Comparison of ENCODE assay signal across 8 mouse cellular contexts in the genomic region with DNA sequence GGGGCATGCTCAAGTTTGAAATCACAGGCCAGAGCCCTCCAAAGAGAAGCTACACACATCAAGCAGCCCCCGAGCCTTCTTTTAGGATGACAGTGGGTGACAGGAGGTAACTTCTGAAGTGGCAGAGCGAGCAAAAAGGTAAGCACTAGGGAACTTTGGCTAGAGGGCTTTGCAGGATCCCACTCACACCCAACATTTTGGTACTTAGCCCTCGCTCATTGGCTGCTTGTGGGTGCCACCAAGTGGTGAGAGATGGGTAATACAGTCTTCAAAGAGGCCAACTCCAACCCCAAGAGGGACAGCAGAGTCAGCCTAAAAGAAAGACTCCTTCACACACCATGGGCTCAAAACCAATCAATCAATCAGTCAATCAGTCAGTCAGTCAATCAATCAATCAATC.
DNase-seq lines count a peak whose midpoint lies in the region; ATAC-seq and TF ChIP-seq lines count a peak whose summit lies in the region.

No protein-coding gene starts in this region.

- TF ChIP-seq POLR2A in limb, embryonic 14.5 days (IDR thresholded peaks at IDR 0.05; ENCODE audit: borderline replicate concordance, extremely low read depth, insufficient read depth, insufficient read length): no peak

- TF ChIP-seq CTCF in Patski (IDR thresholded peaks at IDR 0.05): peak; percentile 84

- ATAC-seq in Patski: no peak
- no peak for ATAC-seq in limb, embryonic 14.5 days (ENCODE audit: low FRiP score, low read depth)

- no peak overlapping the region for H3K4me3 ChIP-seq in limb, embryonic 14.5 days (replicated peaks; ENCODE audit: low read length)

- no peaks in the 10 kb centered on the region for H3K36me3 ChIP-seq in limb, embryonic 14.5 days (ENCODE audit: control insufficient read depth, insufficient read depth, low read length)

- no peaks in the 10 kb centered on the region for H3K9me3 ChIP-seq in limb, embryonic 14.5 days (ENCODE audit: control insufficient read depth, low read length)

- CTCF ChIA-PET in Patski (lab: Charles Lee): no interaction called here

- H3K27ac ChIP-seq in limb, embryonic 14.5 days (replicated peaks; ENCODE audit: low read depth, low read length): no peak overlapping the region

- peaks cover 11% of the 10 kb centered on the region for H3K4me1 ChIP-seq in limb, embryonic 14.5 days (ENCODE audit: control insufficient read depth, insufficient read depth, low read length)

- in situ Hi-C loops in Patski (cut with MboI; ENCODE audit: low pct_unique_long_range_greater_than_20kb): loop anchor here (5.0 to 25.0 kb wide), 3 partner anchors 235 to 430 kb away; no protein-coding TSS in a partner anchor

- peak; percentile 33 to 72 for DNase-seq in adrenal gland, adult (ENCODE audit: inconsistent age in 2 of 2, low spot score in 1 of 2)
- no peak for DNase-seq in adrenal gland, postnatal 4 days (ENCODE audit: low spot score in 2 of 2)
- peak; percentile 60 to 70 for DNase-seq in layer of hippocampus, postnatal 14 days (ENCODE audit: low spot score in 2 of 2)
- no peak for DNase-seq in layer of hippocampus, adult 9-10 months (ENCODE audit: low spot score)
- DNase-seq in Patski (ENCODE audit: low read depth, low spot score): no peak
- DNase-seq in embryo, embryonic 10.5 days (ENCODE audit: low spot score): peak; percentile 84
- DNase-seq in limb, embryonic 14.5 days (ENCODE audit: low spot score): peak; percentile 38
- DNase-seq in spleen, postnatal 14 days (ENCODE audit: low spot score in 2 of 2): no peak

- 8% methylated on average over 3 of the region's 3 CpGs for WGBS in limb, embryonic 14.5 days

- no peak overlapping the region for H3K4me2 ChIP-seq in limb, embryonic 14.5 days (replicated peaks; ENCODE audit: low read depth, low read length, severe bottlenecking)

- H3K27me3 ChIP-seq in Patski: peaks cover 23% of the 10 kb centered on the region
- H3K27me3 ChIP-seq in limb, embryonic 14.5 days (ENCODE audit: control insufficient read depth, insufficient read depth, low read length): no peaks in the 10 kb centered on the region

- POLR2A ChIA-PET in Patski (lab: Charles Lee): no interaction called here

- H3K9ac ChIP-seq in limb, embryonic 14.5 days (ENCODE audit: low read depth, low read length, severe bottlenecking): no peak overlapping the region

Comparison
In these comparisons a context has a peak if more than half of its experiments do, and no peak if none do; other contexts are left out.
1. DNase-seq: peak in adrenal gland, adult (2 of 2), layer of hippocampus, postnatal 14 days (2 of 2), embryo, embryonic 10.5 days (single experiment) and limb, embryonic 14.5 days (single experiment); none in adrenal gland, postnatal 4 days (0 of 2), layer of hippocampus, adult 9-10 months (single experiment), Patski (single experiment) and spleen, postnatal 14 days (0 of 2).